Mouse (Mus musculus): ENCODE data around the gene Zfp688. TPM values are rescaled to one million over a fixed set of nuclear protein-coding genes. Genes with fewer than 3 reads are reported as not detected.

Gene Zfp688
- polyA plus RNA-seq (2012; fragmentation: generic; extraction: Trizol), result 10 to 100 TPM; 11.3 to 25.7 TPM

GRCm38 (mm10) chr7:127421388-127422191 lies at the start of gene Zfp688:
Gene Zfp688 (minus strand): TSS chr7:127422068.

GRCm38 (mm10) chr7:127459311-127459710 lies 37.4 kb upstream of the Zfp688 start, which contains the start of gene Prr14:
Gene Prr14 (plus strand): TSS chr7:127459611.

GRCm38 (mm10) chr7:127448521-127449300 lies 26.8 kb upstream of the Zfp688 start, which contains the start of gene Zfp689:
Gene Zfp689 (minus strand): TSS chr7:127449158.

GRCm38 (mm10) chr7:127406002-127406987 lies 15.6 kb downstream of the Zfp688 start, which contains the start of gene Zfp764:
Gene Zfp764 (minus strand): TSS chr7:127406822.

GRCm38 (mm10) chr7:127393157-127393943 lies 28.5 kb downstream of the Zfp688 start, which contains the start of gene E430018J23Rik:
Gene E430018J23Rik (minus strand): TSS chr7:127393629.

GRCm38 (mm10) chr7:127386641-127387392 lies 35.1 kb downstream of the Zfp688 start, which contains the start of gene 9130019O22Rik:
Gene 9130019O22Rik (minus strand): TSS chr7:127387166.

GRCm38 (mm10) chr7:127375271-127376245 lies 46.3 kb downstream of the Zfp688 start, which contains the start of gene Zfp747:
Gene Zfp747 (minus strand): TSS chr7:127376050.

Other genes starting within 250 kb of the Zfp688 start
- gene Cd2bp2, start 226.0 kb downstream of the Zfp688 start, polyA plus RNA-seq (2012; fragmentation: generic; extraction: Trizol), result 10 to 100 TPM; 39.6 to 40.3 TPM
- 10 to 100 TPM; 29.3 to 41.2 TPM for gene Tbc1d10b, start 213.6 kb downstream of the Zfp688 start, polyA plus RNA-seq (2012; fragmentation: generic; extraction: Trizol)
- 1 to 10 TPM in 1 of 2 experiments, under 1 TPM in 1; 0.81 to 2.0 TPM for gene Mylpf, start 213.2 kb downstream of the Zfp688 start, polyA plus RNA-seq (2012; fragmentation: generic; extraction: Trizol)
- 10 to 100 TPM; 10.4 to 16.5 TPM for gene Zfp553, start 189.0 kb downstream of the Zfp688 start, polyA plus RNA-seq (2012; fragmentation: generic; extraction: Trizol)
- 1 to 10 TPM; 2.3 to 7.7 TPM for gene Sept1, start 188.9 kb downstream of the Zfp688 start, polyA plus RNA-seq (2012; fragmentation: generic; extraction: Trizol)
- 10 to 100 TPM; 53.6 to 86.7 TPM for gene Zfp771, start 177.8 kb downstream of the Zfp688 start, polyA plus RNA-seq (2012; fragmentation: generic; extraction: Trizol)
- 100 to 1,000 TPM in 1 of 2 experiments, 10 to 100 TPM in 1; 89.3 to 405 TPM for gene Dctpp1, start 161.4 kb downstream of the Zfp688 start, polyA plus RNA-seq (2012; fragmentation: generic; extraction: Trizol)
- gene Sephs2, start 148.0 kb downstream of the Zfp688 start, polyA plus RNA-seq (2012; fragmentation: generic; extraction: Trizol), result 10 to 100 TPM; 11.8 to 13.4 TPM
- gene Itgal, start 125.8 kb downstream of the Zfp688 start, polyA plus RNA-seq (2012; fragmentation: generic; extraction: Trizol), result under 1 TPM in 1 of 2 experiments, not detected in 1; 0.18 TPM
- 10 to 100 TPM; 12.4 to 21.7 TPM for gene Zfp768, start 76.5 kb downstream of the Zfp688 start, polyA plus RNA-seq (2012; fragmentation: generic; extraction: Trizol)
- gene Zfp747, start 46.0 kb downstream of the Zfp688 start, polyA plus RNA-seq (2012; fragmentation: generic; extraction: Trizol), result 1 to 10 TPM; 1.9 to 6.1 TPM
- under 1 TPM; 0.05 to 0.08 TPM for gene 9130019O22Rik, start 34.9 kb downstream of the Zfp688 start, polyA plus RNA-seq (2012; fragmentation: generic; extraction: Trizol)
- gene E430018J23Rik, start 28.4 kb downstream of the Zfp688 start, polyA plus RNA-seq (2012; fragmentation: generic; extraction: Trizol), result 1 to 10 TPM; 3.0 to 5.2 TPM
- gene Zfp764, start 15.2 kb downstream of the Zfp688 start, polyA plus RNA-seq (2012; fragmentation: generic; extraction: Trizol), result under 1 TPM; 0.02 to 0.19 TPM
- gene Zfp689, start 27.1 kb upstream of the Zfp688 start, polyA plus RNA-seq (2012; fragmentation: generic; extraction: Trizol), result 1 to 10 TPM; 2.5 to 3.3 TPM
- gene Prr14, start 37.5 kb upstream of the Zfp688 start, polyA plus RNA-seq (2012; fragmentation: generic; extraction: Trizol), result 10 to 100 TPM; 23.4 to 40.6 TPM
- gene Fbrs, start 57.1 kb upstream of the Zfp688 start, polyA plus RNA-seq (2012; fragmentation: generic; extraction: Trizol), result 10 to 100 TPM; 11.9 to 36.7 TPM
- gene Srcap, start 89.9 kb upstream of the Zfp688 start, polyA plus RNA-seq (2012; fragmentation: generic; extraction: Trizol), result 10 to 100 TPM in 1 of 2 experiments, under 1 TPM in 1; 0.92 to 10.3 TPM
- 10 to 100 TPM in 1 of 2 experiments, 1 to 10 TPM in 1; 3.1 to 16.7 TPM for gene Gm42715, start 97.5 kb upstream of the Zfp688 start, polyA plus RNA-seq (2012; fragmentation: generic; extraction: Trizol)
- 1 to 10 TPM; 1.6 to 2.0 TPM for gene Tmem265, start 139.3 kb upstream of the Zfp688 start, polyA plus RNA-seq (2012; fragmentation: generic; extraction: Trizol)
- gene Phkg2, start 151.3 kb upstream of the Zfp688 start, polyA plus RNA-seq (2012; fragmentation: generic; extraction: Trizol), result 10 to 100 TPM; 18.5 to 31.4 TPM
- 10 to 100 TPM in 1 of 2 experiments, 1 to 10 TPM in 1; 7.1 to 20.8 TPM for gene Ccdc189, start 166.5 kb upstream of the Zfp688 start, polyA plus RNA-seq (2012; fragmentation: generic; extraction: Trizol)
- 10 to 100 TPM; 15.9 to 30.7 TPM for gene Rnf40, start 166.7 kb upstream of the Zfp688 start, polyA plus RNA-seq (2012; fragmentation: generic; extraction: Trizol)
- gene Zfp629, start 193.7 kb upstream of the Zfp688 start, polyA plus RNA-seq (2012; fragmentation: generic; extraction: Trizol), result 1 to 10 TPM; 1.2 to 8.7 TPM